8 mouse cellular contexts compared by ENCODE assay signal in the genomic region with DNA sequence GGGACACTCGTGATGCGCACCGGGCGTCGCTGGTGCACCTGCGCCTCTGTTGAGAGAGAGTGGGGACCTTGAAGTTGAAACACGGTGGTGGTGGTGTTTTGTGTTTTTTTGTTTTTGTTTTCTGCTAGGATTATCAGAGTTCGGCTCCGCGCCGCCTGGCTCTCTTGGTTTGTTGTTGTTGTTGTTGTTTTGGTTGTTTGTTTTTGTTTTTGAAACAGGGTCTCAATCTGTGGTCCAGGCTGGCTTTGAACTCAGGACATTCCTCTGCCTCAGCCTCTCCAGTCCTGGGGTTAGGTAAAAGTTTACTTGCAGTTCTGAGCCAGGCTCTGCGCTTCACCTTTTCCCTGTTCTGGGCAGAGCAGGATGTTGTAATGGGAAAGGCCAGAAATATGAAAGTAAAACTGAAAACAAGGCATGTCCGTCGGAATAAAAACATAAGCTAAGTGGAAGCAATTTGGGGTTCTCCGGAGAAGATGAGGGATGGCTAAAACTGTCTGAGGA. TPM values are rescaled to one million over a fixed set of nuclear protein-coding genes. Genes with fewer than 3 reads are reported as not detected.
A peak's percentile ranks its signal among the peaks of the same experiment; 100 is the strongest.
DNase-seq lines count a peak whose midpoint lies in the region; ATAC-seq and TF ChIP-seq lines count a peak whose summit lies in the region.

No protein-coding gene starts in this region.

- H3K4me1 ChIP-seq in E14TG2a.4 (replicated peaks; ENCODE audit: low read depth, low read length) = peaks cover 27% of the 10 kb centered on the region
- peaks cover 17% of the 10 kb centered on the region for H3K4me1 ChIP-seq in forebrain, postnatal 0 days (ENCODE audit: insufficient read depth)
- peaks cover 18% of the 10 kb centered on the region for H3K4me1 ChIP-seq in midbrain, embryonic 16.5 days (ENCODE audit: control insufficient read depth, insufficient read depth, low read length)

- H3K4me2 ChIP-seq in forebrain, postnatal 0 days (ENCODE audit: low read depth) = peak overlapping the region; percentile 76
- H3K4me2 ChIP-seq in midbrain, embryonic 16.5 days (ENCODE audit: low read length) = peak overlapping the region; percentile 58

- H3K27ac ChIP-seq in forebrain, postnatal 0 days (ENCODE audit: low read depth, low read length) = peak overlapping the region; percentile 94
- peak overlapping the region; percentile 96 for H3K27ac ChIP-seq in midbrain, embryonic 16.5 days (ENCODE audit: low read length)

- peak overlapping the region; percentile 90 for H3K4me3 ChIP-seq in E14TG2a.4 (replicated peaks; ENCODE audit: low read length)
- peak overlapping the region; percentile 91 for H3K4me3 ChIP-seq in forebrain, postnatal 0 days (ENCODE audit: low read depth, low read length)
- peak overlapping the region; percentile 71 for H3K4me3 ChIP-seq in midbrain, embryonic 16.5 days (ENCODE audit: low read depth, low read length)

- TF ChIP-seq CTCF in E14TG2a.4 (conservative IDR thresholded peaks at IDR 0.05; ENCODE audit: low read length) = no peak
- no peak for TF ChIP-seq CTCF in forebrain, postnatal 0 days (IDR thresholded peaks at IDR 0.05; ENCODE audit: low read depth)

- no peak for ATAC-seq in forebrain, postnatal 0 days
- ATAC-seq in midbrain, embryonic 16.5 days = no peak

- no peaks in the 10 kb centered on the region for H3K9me3 ChIP-seq in E14TG2a.4 (ENCODE audit: low read length)
- H3K9me3 ChIP-seq in forebrain, postnatal 0 days (ENCODE audit: low read length) = no peaks in the 10 kb centered on the region
- H3K9me3 ChIP-seq in midbrain, embryonic 16.5 days (replicated peaks; ENCODE audit: control insufficient read depth, low read length, poor library complexity, severe bottlenecking) = no peaks in the 10 kb centered on the region

- H3K36me3 ChIP-seq in E14TG2a.4 (ENCODE audit: insufficient read depth, low read length) = peaks cover 16% of the 10 kb centered on the region
- no peaks in the 10 kb centered on the region for H3K36me3 ChIP-seq in forebrain, postnatal 0 days (ENCODE audit: insufficient read depth)
- no peaks in the 10 kb centered on the region for H3K36me3 ChIP-seq in midbrain, embryonic 16.5 days (ENCODE audit: control insufficient read depth, insufficient read depth, low read length)

- peaks cover 5% of the 10 kb centered on the region for H3K27me3 ChIP-seq in E14TG2a.4 (ENCODE audit: insufficient read depth, low read length)
- no peaks in the 10 kb centered on the region for H3K27me3 ChIP-seq in forebrain, postnatal 0 days (ENCODE audit: insufficient read depth, low read length)
- no peaks in the 10 kb centered on the region for H3K27me3 ChIP-seq in midbrain, embryonic 16.5 days (ENCODE audit: control insufficient read depth, insufficient read depth, low read depth, low read length)

- peak overlapping the region; percentile 81 for H3K9ac ChIP-seq in forebrain, postnatal 0 days
- H3K9ac ChIP-seq in midbrain, embryonic 16.5 days (ENCODE audit: low read depth, low read length) = peak overlapping the region; percentile 79

- 15% methylated on average over 15 of the region's 15 CpGs for WGBS in forebrain, postnatal 0 days
- 21% methylated on average over 15 of the region's 15 CpGs for WGBS in midbrain, embryonic 16.5 days

- DNase-seq in R1 (ENCODE audit: low read depth, low spot score) = peak; percentile 64
- no peak for DNase-seq in forebrain, postnatal 0 days
- peak; percentile 30 to 47 for DNase-seq in kidney, postnatal 36 days
- DNase-seq in cerebellum, adult 9-11 months = no peak
- DNase-seq in right cerebral cortex, postnatal 25 days = no peak
- no peak for DNase-seq in cerebellum, adult 11-12 months

RNA-seq across cellular contexts. Expression of a gene that starts 0.9 kb away (rescaled TPM):
- total RNA-seq in forebrain, postnatal 0 days (2014; rRNA removed) = 7.1 and 8.7 TPM in 2 replicates
- polyA plus RNA-seq in forebrain, postnatal 0 days (2015; fragmentation: Nextera tagmentation; extraction: Ambion mirVana) = 4.2 and 5.4 TPM in 2 replicates
- 4.3 TPM in 2 replicates for polyA plus RNA-seq in midbrain, embryonic 16.5 days (2015; fragmentation: Nextera tagmentation; extraction: Ambion mirVana)

RNA-seq across cellular contexts. Expression of a gene that starts 5.2 kb away (rescaled TPM):
- total RNA-seq in forebrain, postnatal 0 days (2014; rRNA removed) = 0.15 and 0.48 TPM in 2 replicates
- 0.16 and 0.31 TPM in 2 replicates for polyA plus RNA-seq in forebrain, postnatal 0 days (2015; fragmentation: Nextera tagmentation; extraction: Ambion mirVana)
- polyA plus RNA-seq in midbrain, embryonic 16.5 days (2015; fragmentation: Nextera tagmentation; extraction: Ambion mirVana) = 0.19 and 0.25 TPM in 2 replicates

Comparison
In these comparisons a context has a peak if more than half of its experiments do, and no peak if none do; other contexts are left out.
1. DNase-seq: peak in R1 (single experiment) and kidney, postnatal 36 days (2 of 2); none in forebrain, postnatal 0 days (single experiment), cerebellum, adult 9-11 months (single experiment), right cerebral cortex, postnatal 25 days (single experiment) and cerebellum, adult 11-12 months (single experiment).
2. Peak in every context shown above with its lines, with median percentiles within 50 percentile points of each other: H3K4me3 ChIP-seq.